8 mouse cellular contexts compared by ENCODE assay signal in genomic region chr4:123667260-123667867, GRCm38 (mm10). TPM values are rescaled to one million over a fixed set of nuclear protein-coding genes. Genes with fewer than 3 reads are reported as not detected.
DNase-seq lines count a peak whose midpoint lies in the region; ATAC-seq and TF ChIP-seq lines count a peak whose summit lies in the region.

No protein-coding gene starts in this region.

- H3K27ac ChIP-seq in heart, embryonic 14.5 days (replicated peaks in 1 of 2; ENCODE audit: control insufficient read depth in 1 of 2, insufficient read depth in 1 of 2, low read depth in 2 of 2, low read length in 2 of 2), result no peak overlapping the region; a peak in 1 of 4 replicates

- no peaks in the 10 kb centered on the region for H3K27me3 ChIP-seq in heart, embryonic 14.5 days (ENCODE audit: control insufficient read depth, insufficient read depth, low read length)

- peak; percentile 92 for TF ChIP-seq CTCF in brain, embryonic 14.5 days (IDR thresholded peaks at IDR 0.05; ENCODE audit: borderline replicate concordance, extremely low read depth, insufficient read depth, insufficient read length)

- H3K9me3 ChIP-seq in heart, embryonic 14.5 days (ENCODE audit: control insufficient read depth, low read length), result no peaks in the 10 kb centered on the region

- no peak for TF ChIP-seq POLR2A in brain, embryonic 14.5 days (IDR thresholded peaks at IDR 0.05; ENCODE audit: borderline replicate concordance, extremely low read depth, insufficient read depth, insufficient read length, poor library complexity, severe bottlenecking)

- no peak overlapping the region for H3K4me3 ChIP-seq in heart, embryonic 14.5 days (ENCODE audit: control insufficient read depth in 1 of 2, insufficient read depth in 1 of 2, low read depth in 1 of 2, low read length in 2 of 2)

- H3K9ac ChIP-seq in heart, embryonic 14.5 days (ENCODE audit: low read length), result peak overlapping the region; percentile 10; the same call in 1 of the 2 replicates

- peak; percentile 49; the same call in 1 of the 2 replicates for ATAC-seq in erythroblast, adult 5-6 weeks (replicated peaks; ENCODE audit: low FRiP score, poor library complexity, severe bottlenecking)
- no peak for ATAC-seq in heart, embryonic 14.5 days (ENCODE audit: insufficient number of reproducible peaks, insufficient read depth, low FRiP score, low read depth)

- WGBS in heart, embryonic 14.5 days, result 59% methylated on average over 1 of the region's 1 CpGs
- 59% methylated on average over 1 of the region's 1 CpGs for WGBS in large intestine, adult 2 months

- H3K36me3 ChIP-seq in heart, embryonic 14.5 days (ENCODE audit: control insufficient read depth, insufficient read depth, low read length), result peaks cover 5% of the 10 kb centered on the region

- H3K4me2 ChIP-seq in heart, embryonic 14.5 days (ENCODE audit: low read length), result no peak overlapping the region

- peaks cover 14 to 34% of the 10 kb centered on the region in 2 experiments for H3K4me1 ChIP-seq in heart, embryonic 14.5 days (ENCODE audit: control insufficient read depth in 2 of 2, insufficient read depth in 2 of 2, low read length in 2 of 2)

- DNase-seq in ES-CJ7 (ENCODE audit: low read depth, low spot score), result peak; percentile 92
- DNase-seq in brain, embryonic 14.5 days (ENCODE audit: low read depth), result peak; percentile 95
- peak; percentile 64 for DNase-seq in large intestine, adult 2 months (ENCODE audit: low read depth, low spot score)
- DNase-seq in lung, adult 18-20 months, result peak; percentile 70 to 81
- peak; percentile 32 for DNase-seq in ovary, adult 18-20 months (ENCODE audit: low spot score)
- DNase-seq in thymus, postnatal 14 days, result peak; percentile 70

RNA-seq across cellular contexts. Expression of gene Macf1, which starts 16.8 kb away (rescaled TPM):
- polyA plus RNA-seq in brain, embryonic 14.5 days (2012; rRNA removed), result 130 and 183 TPM in 2 replicates
- total RNA-seq in erythroblast, adult 5-6 weeks (2015; ENCODE audit: low replicate concordance), result 48.5 and 52.5 TPM in 2 replicates
- total RNA-seq in erythroblast, adult 5-6 weeks (2017; ENCODE audit: low replicate concordance), result 65.5 and 81.0 TPM in 2 replicates
- 98.0 and 107 TPM in 2 replicates for polyA plus RNA-seq in heart, embryonic 14.5 days (2014; fragmentation: Nextera tagmentation; extraction: Ambion mirVana)
- 23.4 and 30.4 TPM in 2 replicates for polyA plus RNA-seq in large intestine, adult 2 months (2012; rRNA removed)

RNA-seq across cellular contexts. Expression of gene Ndufs5, which starts 50.6 kb away (rescaled TPM):
- 229 and 240 TPM in 2 replicates for polyA plus RNA-seq in brain, embryonic 14.5 days (2012; rRNA removed)
- total RNA-seq in erythroblast, adult 5-6 weeks (2015; ENCODE audit: low replicate concordance), result 25.3 and 32.9 TPM in 2 replicates
- total RNA-seq in erythroblast, adult 5-6 weeks (2017; ENCODE audit: low replicate concordance), result 27.9 and 29.0 TPM in 2 replicates
- polyA plus RNA-seq in heart, embryonic 14.5 days (2014; fragmentation: Nextera tagmentation; extraction: Ambion mirVana), result 602 and 648 TPM in 2 replicates
- polyA plus RNA-seq in large intestine, adult 2 months (2012; rRNA removed), result 62.4 and 69.0 TPM in 2 replicates

Comparison
In these comparisons a context has a peak if more than half of its experiments do, and no peak if none do; other contexts are left out.
1. DNase-seq: peak in every context shown above with its lines; median percentile 95 in brain, embryonic 14.5 days; 92 in ES-CJ7; 76 in lung, adult 18-20 months; 70 in thymus, postnatal 14 days; 64 in large intestine, adult 2 months; 32 in ovary, adult 18-20 months.